Mouse (Mus musculus) lung, postnatal 0 days (tissue): ENCODE measurements around the gene Arhgap30.

Experiments
- CTCF ChIP-seq: IDR thresholded peaks from 2 replicates; pipeline ENCODE4 v1.5.1; 2016; ENCODE audit warnings: antibody characterized with exemption, mild to moderate bottlenecking
- EP300 ChIP-seq: IDR thresholded peaks from 2 replicates; pipeline ENCODE4 v1.6.1; 2016; ENCODE audit warnings: antibody characterized with exemption, mild to moderate bottlenecking, control low read depth

DNA sequence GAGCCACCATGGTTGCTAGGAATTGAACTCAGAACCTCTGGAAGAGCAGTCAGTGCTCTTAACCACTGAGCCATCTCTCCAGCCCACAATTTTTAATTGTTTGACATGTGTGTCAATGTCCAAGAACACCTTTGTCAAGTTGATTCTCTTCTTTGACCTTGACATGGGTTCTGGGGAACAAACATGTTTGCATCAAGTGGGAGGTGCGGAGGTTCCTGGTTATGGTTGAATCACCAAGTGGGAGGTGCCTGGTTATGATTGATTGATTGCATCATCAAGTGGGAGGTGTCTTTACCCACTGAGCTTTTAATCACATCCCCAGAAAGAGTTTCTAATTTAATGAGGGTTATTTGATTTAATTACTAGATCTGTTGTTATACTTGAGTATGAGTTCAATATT lies 68.8 kb downstream of the Arhgap30 start:
- TF ChIP-seq CTCF (no peak), EP300 (no peak)
